Mouse (Mus musculus): ENCODE data around the gene Spata31d1c.

Spata31d1c gene

GRCm38 (mm10) chr13:65032758-65033157, at the start of gene Spata31d1c:
Spata31d1c (plus strand) TSS chr13:65033058.
- DNase-seq (ENCODE audit: low spot score in 2 of 2), result no peak

- DNase-seq (ENCODE audit: low spot score in 2 of 2), result no peak
Measured at GRCm38 (mm10) chr13:64988828-64989227, 44.0 kb upstream of the Spata31d1c start.

GRCm38 (mm10) chr13:65005414-65005813, 27.4 kb upstream of the Spata31d1c start:
- DNase-seq (ENCODE audit: low spot score in 2 of 2), result no peak

GRCm38 (mm10) chr13:65006760-65007159, 26.1 kb upstream of the Spata31d1c start:
- no peak for DNase-seq (ENCODE audit: low spot score in 2 of 2)

- DNase-seq (ENCODE audit: low spot score in 2 of 2), result no peak
Measured at GRCm38 (mm10) chr13:65007971-65008370, 24.9 kb upstream of the Spata31d1c start.

- no peak for DNase-seq (ENCODE audit: low spot score in 2 of 2)
Measured at GRCm38 (mm10) chr13:65011052-65011738, 21.7 kb upstream of the Spata31d1c start.

GRCm38 (mm10) chr13:65035057-65035456, 2.2 kb downstream of the Spata31d1c start:
- no peak for DNase-seq (ENCODE audit: low spot score in 2 of 2)

GRCm38 (mm10) chr13:65052660-65053059, 19.8 kb downstream of the Spata31d1c start, which contains the start of gene Prss47:
Prss47 (minus strand) TSS chr13:65052760.
- no peak for DNase-seq (ENCODE audit: low spot score in 2 of 2)

GRCm38 (mm10) chr13:65069969-65070368, 37.1 kb downstream of the Spata31d1c start:
- no peak for DNase-seq (ENCODE audit: low spot score in 2 of 2)
